Mouse (Mus musculus): ENCODE results near the gene Ldlrad1. TPM values are rescaled to one million over a fixed set of nuclear protein-coding genes. Genes with fewer than 3 reads are reported as not detected.

Ldlrad1 gene
- polyA plus RNA-seq, 1 experiment from 2014 or later = not detected

GRCm38 (mm10) chr4:107240196-107240595, 31.2 kb downstream of the Ldlrad1 start:
- Histone ChIP-seq H3K9ac (replicated peaks) (no peak overlapping the region), H3K4me2 (ENCODE audit: low read depth, low read length) (no peak overlapping the region), H3K9me3 (ENCODE audit: low read length) (no peaks in the 10 kb centered on the region), H3K4me3 (ENCODE audit: low read depth, low read length) (no peak overlapping the region), H3K36me3 (replicated peaks; ENCODE audit: insufficient read depth, low read length) (peaks cover 17% of the 10 kb centered on the region), H3K27ac (ENCODE audit: low read depth) (no peak overlapping the region), H3K27me3 (ENCODE audit: insufficient read depth, low read length) (no peaks in the 10 kb centered on the region), H3K4me1 (ENCODE audit: insufficient read depth) (peaks cover 10% of the 10 kb centered on the region; the same call in 1 of the 2 replicates)
- ATAC-seq (no peak), DNase-seq (no peak)
- TF ChIP-seq CTCF (IDR thresholded peaks at IDR 0.05; ENCODE audit: low read depth) (no peak), EP300 (IDR thresholded peaks at IDR 0.05; ENCODE audit: low read depth) (no peak)
- 91% methylated on average over 6 of the region's 6 CpGs for WGBS (ENCODE audit: insufficient replicate concordance)

- no peak for DNase-seq
- Histone ChIP-seq H3K9ac (replicated peaks) (no peak overlapping the region), H3K27me3 (ENCODE audit: insufficient read depth, low read length) (no peaks in the 10 kb centered on the region), H3K27ac (ENCODE audit: low read depth) (no peak overlapping the region), H3K9me3 (ENCODE audit: low read length) (no peaks in the 10 kb centered on the region), H3K4me1 (ENCODE audit: insufficient read depth) (peaks cover 16% of the 10 kb centered on the region; the same call in 1 of the 2 replicates), H3K4me2 (ENCODE audit: low read depth, low read length) (no peak overlapping the region), H3K4me3 (ENCODE audit: low read depth, low read length) (no peak overlapping the region), H3K36me3 (replicated peaks; ENCODE audit: insufficient read depth, low read length) (peaks cover 11% of the 10 kb centered on the region)
- TF ChIP-seq EP300 (IDR thresholded peaks at IDR 0.05; ENCODE audit: low read depth) (no peak), CTCF (IDR thresholded peaks at IDR 0.05; ENCODE audit: low read depth) (no peak)
- ATAC-seq = no peak
- WGBS (ENCODE audit: insufficient replicate concordance) = 82% methylated on average over 6 of the region's 6 CpGs
These were observed 34.7 kb downstream of the Ldlrad1 start for GRCm38 (mm10) chr4:107243365-107244333.

- 59% methylated on average over 2 of the region's 2 CpGs for WGBS (ENCODE audit: insufficient replicate concordance)
- TF ChIP-seq EP300 (IDR thresholded peaks at IDR 0.05; ENCODE audit: low read depth) = no peak
- H3K36me3 ChIP-seq (replicated peaks; ENCODE audit: insufficient read depth, low read length) = peaks cover 4% of the 10 kb centered on the region; the same call in 1 of the 2 replicates
- peaks cover 16% of the 10 kb centered on the region; the same call in 1 of the 2 replicates for H3K4me1 ChIP-seq (ENCODE audit: insufficient read depth)
- H3K27me3 ChIP-seq (ENCODE audit: insufficient read depth, low read length) = no peaks in the 10 kb centered on the region
- H3K4me2 ChIP-seq (ENCODE audit: low read depth, low read length) = no peak overlapping the region
- no peaks in the 10 kb centered on the region for H3K9me3 ChIP-seq (ENCODE audit: low read length)
- DNase-seq (no peak), ATAC-seq (peak; percentile 57)
- no peak overlapping the region for H3K9ac ChIP-seq (replicated peaks)
- no peak overlapping the region for H3K4me3 ChIP-seq (ENCODE audit: low read depth, low read length)
- peak overlapping the region; percentile 77 for H3K27ac ChIP-seq (ENCODE audit: low read depth)
These were observed 36.4 kb downstream of the Ldlrad1 start for GRCm38 (mm10) chr4:107245368-107245767.

GRCm38 (mm10) chr4:107246040-107246439, 37.1 kb downstream of the Ldlrad1 start:
- Histone ChIP-seq H3K9me3 (ENCODE audit: low read length) (no peaks in the 10 kb centered on the region), H3K27ac (ENCODE audit: low read depth) (peak overlapping the region; percentile 67), H3K4me2 (ENCODE audit: low read depth, low read length) (no peak overlapping the region), H3K4me3 (ENCODE audit: low read depth, low read length) (no peak overlapping the region), H3K36me3 (replicated peaks; ENCODE audit: insufficient read depth, low read length) (no peaks in the 10 kb centered on the region), H3K4me1 (ENCODE audit: insufficient read depth) (peaks cover 16% of the 10 kb centered on the region; the same call in 1 of the 2 replicates), H3K27me3 (ENCODE audit: insufficient read depth, low read length) (no peaks in the 10 kb centered on the region), H3K9ac (replicated peaks) (no peak overlapping the region)
- WGBS (ENCODE audit: insufficient replicate concordance) = 65% methylated on average over 1 of the region's 1 CpGs
- TF ChIP-seq EP300 (IDR thresholded peaks at IDR 0.05; ENCODE audit: low read depth) = no peak
- no peak for DNase-seq
- no peak for ATAC-seq

GRCm38 (mm10) chr4:107247110-107247509, 38.1 kb downstream of the Ldlrad1 start:
- Histone ChIP-seq H3K4me2 (ENCODE audit: low read depth, low read length) (no peak overlapping the region), H3K27ac (ENCODE audit: low read depth) (peak overlapping the region; percentile 63), H3K27me3 (ENCODE audit: insufficient read depth, low read length) (no peaks in the 10 kb centered on the region), H3K9ac (replicated peaks) (no peak overlapping the region), H3K4me1 (ENCODE audit: insufficient read depth) (peaks cover 16% of the 10 kb centered on the region; the same call in 1 of the 2 replicates), H3K36me3 (replicated peaks; ENCODE audit: insufficient read depth, low read length) (no peaks in the 10 kb centered on the region), H3K4me3 (ENCODE audit: low read depth, low read length) (no peak overlapping the region), H3K9me3 (ENCODE audit: low read length) (no peaks in the 10 kb centered on the region)
- TF ChIP-seq CTCF (IDR thresholded peaks at IDR 0.05; ENCODE audit: low read depth) (no peak), EP300 (IDR thresholded peaks at IDR 0.05; ENCODE audit: low read depth) (no peak)
- ATAC-seq (peak; percentile 74), DNase-seq (peak; percentile 49)
- WGBS (ENCODE audit: insufficient replicate concordance) = 63% methylated on average over 9 of the region's 9 CpGs

- Histone ChIP-seq H3K4me1 (ENCODE audit: insufficient read depth) (peaks cover 21% of the 10 kb centered on the region; the same call in 1 of the 2 replicates), H3K9ac (replicated peaks) (no peak overlapping the region), H3K9me3 (ENCODE audit: low read length) (no peaks in the 10 kb centered on the region), H3K27me3 (ENCODE audit: insufficient read depth, low read length) (no peaks in the 10 kb centered on the region), H3K27ac (ENCODE audit: low read depth) (0 out of 2 replicates have a peak overlapping the region, but pooled peaks have one; percentile 63), H3K4me3 (ENCODE audit: low read depth, low read length) (no peak overlapping the region), H3K36me3 (replicated peaks; ENCODE audit: insufficient read depth, low read length) (no peaks in the 10 kb centered on the region), H3K4me2 (ENCODE audit: low read depth, low read length) (no peak overlapping the region)
- 71% methylated on average over 3 of the region's 3 CpGs for WGBS (ENCODE audit: insufficient replicate concordance)
- DNase-seq (no peak), ATAC-seq (peak; percentile 13; the same call in 1 of the 2 replicates)
- TF ChIP-seq EP300 (IDR thresholded peaks at IDR 0.05; ENCODE audit: low read depth) (no peak), CTCF (IDR thresholded peaks at IDR 0.05; ENCODE audit: low read depth) (no peak)
These were observed 39.1 kb downstream of the Ldlrad1 start for GRCm38 (mm10) chr4:107248061-107248460.

Data from liver, postnatal 0 days (tissue).